Mouse (Mus musculus): ENCODE results near the gene Ttll13.

- TF ChIP-seq GATA1 (IDR thresholded peaks at IDR 0.05; ENCODE audit: low read length) (no peak), TAL1 (IDR thresholded peaks at IDR 0.05; ENCODE audit: low read length) (no peak)
These were observed 13.6 kb upstream of the Ttll13 start, which contains the start of the genes Cib1 and Gdpgp1 for GRCm38 (mm10) chr7:80232489-80233029.

Data from erythroblast, embryonic 14.5 days (primary cell).